Mouse (Mus musculus): ENCODE data around the gene Abcd2. TPM values are rescaled to one million over a fixed set of nuclear protein-coding genes. Genes with fewer than 3 reads are reported as not detected.

The Abcd2 gene
- polyA plus RNA-seq (2012; rRNA removed): 3.4 and 3.7 TPM in 2 replicates

DNA sequence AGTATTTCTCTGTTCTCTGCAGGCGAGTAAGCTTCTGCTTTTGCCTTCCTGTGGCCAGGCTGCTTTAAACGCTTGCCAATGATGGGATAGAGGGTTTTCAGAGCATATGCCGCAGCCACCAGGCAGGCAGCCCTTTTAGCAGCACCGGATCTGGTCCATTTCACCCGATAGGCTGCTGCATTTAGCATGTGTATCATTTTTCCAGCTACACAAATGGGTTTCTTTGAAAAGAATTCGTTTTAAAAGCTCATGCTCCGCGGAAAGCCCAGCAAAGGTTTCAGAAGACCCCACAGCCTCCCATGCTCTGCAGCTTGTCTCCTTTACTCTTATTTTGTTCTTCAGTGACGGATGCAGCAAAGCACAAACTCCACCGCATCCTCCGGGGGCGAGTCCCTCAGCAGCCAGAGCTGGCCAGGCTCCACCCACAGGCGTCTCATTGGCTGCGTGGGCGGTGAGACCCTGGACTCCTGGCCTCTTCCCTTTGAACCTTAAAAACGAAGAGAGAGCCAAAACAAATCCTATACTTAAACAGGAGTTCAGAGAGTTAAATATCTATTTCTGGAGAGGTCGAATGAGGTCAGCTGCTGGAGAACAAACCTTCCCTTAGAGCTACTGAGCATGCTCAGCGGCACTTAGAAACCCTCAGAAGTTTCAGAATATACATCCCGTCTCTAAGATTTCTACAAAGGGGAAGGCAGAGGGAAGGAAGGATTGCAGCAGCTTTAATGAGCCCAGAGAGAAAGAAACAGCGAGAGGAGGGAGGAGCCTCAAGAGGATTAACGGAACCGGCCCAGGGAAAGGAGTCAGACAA, at the start of gene Abcd2:
Gene Abcd2 (minus strand): TSS at position 388 of the 811 bp plus-strand sequence.

GRCm38 (mm10) chr15:91199256-91199905, 7.8 kb upstream of the Abcd2 start, which contains the start of gene CN725425:
CN725425 (plus strand) TSS chr15:91199494.

Other genes with a start within 250 kb of the Abcd2 start
- 66.6 and 71.4 TPM in 2 replicates for gene Kif21a, start 141.9 kb downstream of the Abcd2 start, polyA plus RNA-seq (2012; rRNA removed)
- gene CN725425, start 7.7 kb upstream of the Abcd2 start, polyA plus RNA-seq (2012; rRNA removed): 0.03 TPM in 1 of 2 replicates, not detected in the other